In the genomic region with DNA sequence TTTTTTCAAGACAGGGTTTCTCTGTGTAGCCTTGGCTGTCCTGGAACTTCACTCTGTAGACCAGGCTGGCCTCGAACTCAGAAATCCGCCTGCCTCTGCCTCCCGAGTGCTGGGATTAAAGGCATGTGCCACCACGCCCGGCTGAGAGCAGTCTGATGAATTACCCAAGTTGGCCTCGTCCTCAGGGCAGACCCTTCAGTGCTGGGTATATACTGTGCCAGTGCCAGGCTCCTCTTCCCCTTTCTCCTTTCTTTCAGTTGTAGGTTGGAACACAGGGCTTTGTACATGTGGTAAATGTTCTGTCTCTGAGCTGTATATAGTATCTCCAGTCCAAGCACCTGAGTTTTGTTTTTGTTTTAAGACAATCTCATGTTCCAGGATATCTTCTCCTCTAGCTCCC, we compare ENCODE assay signal across 9 mouse cellular contexts. TPM values are rescaled to one million over a fixed set of nuclear protein-coding genes. Genes with fewer than 3 reads are reported as not detected.
A peak's percentile ranks its signal among the peaks of the same experiment; 100 is the strongest.
DNase-seq lines count a peak whose midpoint lies in the region; ATAC-seq and TF ChIP-seq lines count a peak whose summit lies in the region.
"Had no signal": no experiment of that assay in that cellular context is flagged by ENCODE, and none has a peak within 500 bp of the region (broad histone marks: within the 10 kb centered on the region; RNA-seq: fewer than 3 reads in every experiment).

No protein-coding gene starts in this region.

- ATAC-seq in heart, embryonic 14.5 days (ENCODE audit: insufficient number of reproducible peaks, insufficient read depth, low FRiP score, low read depth), result no peak
- ATAC-seq in hindbrain, embryonic 12.5 days (ENCODE audit: low FRiP score), result no peak
- no peak for ATAC-seq in midbrain, embryonic 12.5 days (ENCODE audit: low FRiP score, low read depth)

- H3K27me3 ChIP-seq in heart, embryonic 14.5 days (ENCODE audit: control insufficient read depth, insufficient read depth, low read length), result no peaks in the 10 kb centered on the region
- H3K27me3 ChIP-seq in hindbrain, embryonic 12.5 days, result no peaks in the 10 kb centered on the region
- H3K27me3 ChIP-seq in midbrain, embryonic 12.5 days, result no peaks in the 10 kb centered on the region

- peak overlapping the region in 1 of 2 experiments; percentile 79; a peak in 1 of 4 replicates for H3K4me3 ChIP-seq in heart, embryonic 14.5 days (ENCODE audit: control insufficient read depth in 1 of 2, insufficient read depth in 1 of 2, low read depth in 1 of 2, low read length in 2 of 2)
- H3K4me3 ChIP-seq in ES-E14 (ENCODE audit: insufficient read depth in 1 of 2, low read depth in 1 of 2, low read length in 2 of 2, poor library complexity in 1 of 2, severe bottlenecking in 1 of 2), result peak overlapping the region in 1 of 2 experiments; percentile 17; a peak in 1 of 4 replicates
- H3K4me3 ChIP-seq in hindbrain, embryonic 12.5 days, result 0 out of 2 replicates have a peak overlapping the region, but pooled peaks have one; percentile 84
- H3K4me3 ChIP-seq in midbrain, embryonic 12.5 days, result peak overlapping the region; percentile 83

- H3K4me2 ChIP-seq in heart, embryonic 14.5 days (ENCODE audit: low read length), result peak overlapping the region; percentile 90
- H3K4me2 ChIP-seq in hindbrain, embryonic 12.5 days (replicated peaks), result peak overlapping the region; percentile 69
- H3K4me2 ChIP-seq in midbrain, embryonic 12.5 days (replicated peaks), result peak overlapping the region; percentile 79

- H3K27ac ChIP-seq in heart, embryonic 14.5 days (replicated peaks in 1 of 2; ENCODE audit: control insufficient read depth in 1 of 2, insufficient read depth in 1 of 2, low read depth in 2 of 2, low read length in 2 of 2), result no peak overlapping the region
- H3K27ac ChIP-seq in ES-E14 (ENCODE audit: insufficient read depth, low read depth, low read length, poor library complexity, severe bottlenecking), result no peak overlapping the region
- no peak overlapping the region for H3K27ac ChIP-seq in hindbrain, embryonic 12.5 days
- H3K27ac ChIP-seq in midbrain, embryonic 12.5 days (replicated peaks), result no peak overlapping the region

- intact Hi-C loops in heart, postnatal 25 days (cut with DNase I), result loop anchor here (5.0 kb wide), 2 partner anchors 88 to 153 kb away; a partner anchor contains a TSS

- peaks cover 12 to 35% of the 10 kb centered on the region in 2 experiments for H3K4me1 ChIP-seq in heart, embryonic 14.5 days (ENCODE audit: control insufficient read depth in 2 of 2, insufficient read depth in 2 of 2, low read length in 2 of 2)
- H3K4me1 ChIP-seq in ES-E14 (ENCODE audit: control insufficient read depth in 2 of 2, insufficient read depth in 2 of 2, low read length in 2 of 2, poor library complexity in 1 of 2), result peaks cover 0 to 2% of the 10 kb centered on the region in 2 experiments; a peak in 2 of 4 replicates
- H3K4me1 ChIP-seq in hindbrain, embryonic 12.5 days, result peaks cover 28% of the 10 kb centered on the region
- H3K4me1 ChIP-seq in midbrain, embryonic 12.5 days, result peaks cover 28% of the 10 kb centered on the region

- peaks cover 4% of the 10 kb centered on the region; the same call in 1 of the 2 replicates for H3K36me3 ChIP-seq in heart, embryonic 14.5 days (ENCODE audit: control insufficient read depth, insufficient read depth, low read length)
- H3K36me3 ChIP-seq in ES-E14 (ENCODE audit: control insufficient read depth, insufficient read depth, low read length, poor library complexity, severe bottlenecking), result 0 out of 2 replicates have a peak, but pooled peaks cover 3% of the 10 kb centered on the region
- H3K36me3 ChIP-seq in hindbrain, embryonic 12.5 days, result no peaks in the 10 kb centered on the region
- H3K36me3 ChIP-seq in midbrain, embryonic 12.5 days, result no peaks in the 10 kb centered on the region

- H3K9ac ChIP-seq in heart, embryonic 14.5 days (ENCODE audit: low read length), result peak overlapping the region; percentile 85; the same call in 1 of the 2 replicates
- peak overlapping the region; percentile 30; the same call in 1 of the 2 replicates for H3K9ac ChIP-seq in ES-E14 (ENCODE audit: insufficient read depth, low read depth, low read length, poor library complexity, severe bottlenecking)
- H3K9ac ChIP-seq in hindbrain, embryonic 12.5 days, result no peak overlapping the region
- no peak overlapping the region for H3K9ac ChIP-seq in midbrain, embryonic 12.5 days (replicated peaks)

- 75% methylated on average over 6 of the region's 6 CpGs for WGBS in heart, embryonic 14.5 days
- WGBS in hindbrain, embryonic 12.5 days, result 72% methylated on average over 6 of the region's 6 CpGs
- 73% methylated on average over 6 of the region's 6 CpGs for WGBS in midbrain, embryonic 12.5 days

- in situ Hi-C loops in ES-E14 (cut with MboI; ENCODE audit: low sequenced_read_pairs in 2 of 2, unreplicated experiment in 2 of 2), result no loop called here

- no peak for DNase-seq in heart, postnatal 25 days (ENCODE audit: low spot score)
- no peak for DNase-seq in ES-E14 (ENCODE audit: low read depth, low spot score)
- no peak for DNase-seq in T-cell, adult 2 months (ENCODE audit: low spot score)
- DNase-seq in retina, embryonic 14.5 days (ENCODE audit: low spot score), result no peak
- no peak for DNase-seq in cerebellum, adult 18-20 months
- DNase-seq: lung, postnatal 10 days had no signal

- no peaks in the 10 kb centered on the region for H3K9me3 ChIP-seq in heart, embryonic 14.5 days (ENCODE audit: control insufficient read depth, low read length)
- no peaks in the 10 kb centered on the region for H3K9me3 ChIP-seq in ES-E14 (ENCODE audit: control insufficient read depth, insufficient read depth, low read depth, low read length)
- H3K9me3 ChIP-seq in hindbrain, embryonic 12.5 days (replicated peaks), result no peaks in the 10 kb centered on the region
- H3K9me3 ChIP-seq in midbrain, embryonic 12.5 days, result no peaks in the 10 kb centered on the region

TF ChIP-seq in ES-E14, 5 proteins besides CTCF, POLR2A, EP300 and RAD21:
- TF ChIP-seq ZC3H11A (IDR thresholded peaks at IDR 0.05; ENCODE audit: borderline replicate concordance, low read depth, low read length) (no peak), MAFK (IDR thresholded peaks at IDR 0.05; ENCODE audit: insufficient read depth, low read depth, low read length) (no peak), ZNF384 (IDR thresholded peaks at IDR 0.05; ENCODE audit: low read depth, low read length) (no peak), CHD2 (IDR thresholded peaks at IDR 0.05; ENCODE audit: low read depth, low read length) (no peak), HCFC1 (IDR thresholded peaks at IDR 0.05; ENCODE audit: borderline replicate concordance, insufficient read depth, low read length) (no peak)

RNA-seq across cellular contexts. Expression of a gene that starts 1.7 kb away (rescaled TPM):
- 27.4 and 32.9 TPM in 2 replicates for polyA plus RNA-seq in heart, embryonic 14.5 days (2014; fragmentation: Nextera tagmentation; extraction: Ambion mirVana)
- total RNA-seq in heart, postnatal 25 days (2021), result 10 to 100 TPM; 22.4 to 25.0 TPM
- total RNA-seq in ES-E14 (2012; rRNA removed), result 22.0 and 26.6 TPM in 2 replicates
- 57.4 and 62.2 TPM in 2 replicates for polyA plus RNA-seq in hindbrain, embryonic 12.5 days (2016; fragmentation: Nextera tagmentation; extraction: Ambion mirVana)
- polyA plus RNA-seq in midbrain, embryonic 12.5 days (2016; fragmentation: Nextera tagmentation; extraction: Ambion mirVana), result 61.9 and 72.8 TPM in 2 replicates

RNA-seq across cellular contexts. Expression of a gene that starts 30.2 kb away (rescaled TPM):
- 20.0 and 20.9 TPM in 2 replicates for polyA plus RNA-seq in heart, embryonic 14.5 days (2014; fragmentation: Nextera tagmentation; extraction: Ambion mirVana)
- 10 to 100 TPM; 69.3 to 69.9 TPM for total RNA-seq in heart, postnatal 25 days (2021)
- total RNA-seq in ES-E14 (2012; rRNA removed), result 11.4 and 12.7 TPM in 2 replicates
- polyA plus RNA-seq in hindbrain, embryonic 12.5 days (2016; fragmentation: Nextera tagmentation; extraction: Ambion mirVana), result 10.6 and 11.6 TPM in 2 replicates
- 12.3 and 13.8 TPM in 2 replicates for polyA plus RNA-seq in midbrain, embryonic 12.5 days (2016; fragmentation: Nextera tagmentation; extraction: Ambion mirVana)

RNA-seq across cellular contexts. Expression of a gene that starts 57.1 kb away (rescaled TPM):
- polyA plus RNA-seq in heart, embryonic 14.5 days (2014; fragmentation: Nextera tagmentation; extraction: Ambion mirVana), result 39.7 and 44.3 TPM in 2 replicates
- 10 to 100 TPM; 34.4 to 42.7 TPM for total RNA-seq in heart, postnatal 25 days (2021)
- 7.9 and 8.7 TPM in 2 replicates for total RNA-seq in ES-E14 (2012; rRNA removed)
- polyA plus RNA-seq in hindbrain, embryonic 12.5 days (2016; fragmentation: Nextera tagmentation; extraction: Ambion mirVana), result 28.4 and 29.1 TPM in 2 replicates
- polyA plus RNA-seq in midbrain, embryonic 12.5 days (2016; fragmentation: Nextera tagmentation; extraction: Ambion mirVana), result 25.6 and 28.7 TPM in 2 replicates

Comparison
In these comparisons a context has a peak if more than half of its experiments do, and no peak if none do; other contexts are left out.
1. H3K9ac ChIP-seq: peak in heart, embryonic 14.5 days (single experiment) and ES-E14 (single experiment); none in hindbrain, embryonic 12.5 days (single experiment) and midbrain, embryonic 12.5 days (single experiment).
2. Peak in every context shown above with its lines, with median percentiles within 50 percentile points of each other: H3K4me2 ChIP-seq.